Mouse (Mus musculus) olfactory bulb, adult 2 months (tissue): ENCODE data around the gene Tnfrsf25.
A peak's percentile ranks its signal among the peaks of the same experiment; 100 is the strongest.

Experiments used
- CTCF ChIP-seq: fragments of 200-500 bp; IDR thresholded peaks from 2 replicates; pipeline ENCODE4 v1.5.1; 2012; ENCODE audit warnings: low read depth, mild to moderate bottlenecking, low read length, moderate library complexity; ENCODE audit not compliant: insufficient read depth
- POLR2A ChIP-seq: fragments of 200-500 bp; IDR thresholded peaks from 2 replicates; pipeline ENCODE4 v1.6.1; 2012; ENCODE audit warnings: mild to moderate bottlenecking, low read depth, low read length, moderate library complexity; ENCODE audit not compliant: insufficient read depth

GRCm38 (mm10) chr4:152103025-152103424 is 12.7 kb upstream of the Tnfrsf25 start:
- TF ChIP-seq POLR2A (no peak), CTCF (peak; percentile 77)
